Mouse (Mus musculus): ENCODE data around the gene Vps11. TPM values are rescaled to one million over a fixed set of nuclear protein-coding genes. Genes with fewer than 3 reads are reported as not detected.
"Not testable (repeated sequence)": the region's sequence is repeated elsewhere in the genome, so short reads cannot be mapped to it uniquely, and the experiment has no call there.

The Vps11 gene
- 34.8 and 42.4 TPM in 2 replicates for polyA plus RNA-seq (2014; fragmentation: Nextera tagmentation; extraction: Ambion mirVana)

GRCm38 (mm10) chr9:44361190-44361917, at the start of gene Vps11:
Gene Vps11 (minus strand): TSS chr9:44361670.
- peak within 1 kb of the TSS; percentile 74 for H3K27ac ChIP-seq
- DNase-seq (ENCODE audit: low spot score) (peak; percentile 97), ATAC-seq (ENCODE audit: low FRiP score) (peak; percentile 90)
- peak within 1 kb of the TSS; percentile 88 for H3K4me2 ChIP-seq (replicated peaks)
- peaks cover 30% of the 10 kb centered on the region for H3K36me3 ChIP-seq (replicated peaks; ENCODE audit: control insufficient read depth, insufficient read depth)
- peak within 1 kb of the TSS; percentile 76 for H3K4me3 ChIP-seq (replicated peaks; ENCODE audit: low read length)
- no peaks in the 10 kb centered on the region for H3K9me3 ChIP-seq (ENCODE audit: control insufficient read depth, low read length)
- H3K9ac ChIP-seq: peak within 1 kb of the TSS; percentile 88
- under 1% methylated on average over 44 of the region's 44 CpGs for WGBS
- H3K4me1 ChIP-seq (replicated peaks; ENCODE audit: control insufficient read depth, insufficient read depth, low read length): peaks cover 7% of the 10 kb centered on the region
- no peaks in the 10 kb centered on the region for H3K27me3 ChIP-seq (ENCODE audit: control insufficient read depth, insufficient read depth, low read length)

DNA sequence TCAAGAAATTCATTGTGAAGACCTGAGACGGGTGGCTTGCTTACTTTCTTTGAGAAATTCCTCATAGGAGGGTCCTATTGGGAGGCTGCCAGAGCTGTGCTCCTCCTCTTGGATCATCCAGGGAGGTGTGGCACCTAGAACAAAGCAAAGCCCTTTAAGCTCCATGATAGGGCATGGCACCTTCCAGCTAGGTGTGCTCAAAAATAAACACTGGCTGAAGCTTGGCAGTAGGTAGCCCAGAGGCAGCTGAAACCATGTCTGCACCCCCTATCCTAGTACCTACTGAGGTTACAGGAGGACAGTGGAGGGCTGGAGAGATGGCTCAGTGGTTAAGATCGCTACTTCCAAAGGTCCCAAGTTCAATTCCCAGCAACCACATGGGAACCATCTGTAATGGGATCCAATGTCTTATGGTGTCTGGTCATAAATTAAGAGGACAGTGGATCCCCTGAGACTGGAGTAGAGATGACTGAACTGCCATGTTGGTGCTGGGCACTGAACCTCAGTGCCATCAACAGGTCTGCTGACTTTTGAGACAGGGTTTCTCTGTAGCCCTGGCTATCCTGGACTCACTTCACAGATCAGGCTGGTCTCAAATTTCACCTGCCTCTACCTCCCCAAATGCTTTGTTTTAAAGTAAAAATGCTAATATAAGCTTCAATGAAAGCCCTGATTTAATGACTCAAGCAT, 49.3 kb upstream of the Vps11 start:
- no peaks in the 10 kb centered on the region for H3K27me3 ChIP-seq (ENCODE audit: control insufficient read depth, insufficient read depth, low read length)
- H3K4me3 ChIP-seq (replicated peaks; ENCODE audit: low read length): no peak overlapping the region
- H3K36me3 ChIP-seq (replicated peaks; ENCODE audit: control insufficient read depth, insufficient read depth): peaks cover 64% of the 10 kb centered on the region
- no peak overlapping the region for H3K9ac ChIP-seq
- DNase-seq (ENCODE audit: low spot score) (no peak), ATAC-seq (ENCODE audit: low FRiP score) (no peak)
- H3K4me2 ChIP-seq (replicated peaks): no peak overlapping the region
- WGBS: 91% methylated on average over 2 of the region's 2 CpGs
- H3K4me1 ChIP-seq (replicated peaks; ENCODE audit: control insufficient read depth, insufficient read depth, low read length): peaks cover 13% of the 10 kb centered on the region
- H3K9me3 ChIP-seq (ENCODE audit: control insufficient read depth, low read length): no peaks in the 10 kb centered on the region
- no peak overlapping the region for H3K27ac ChIP-seq

GRCm38 (mm10) chr9:44408693-44409092, 47.2 kb upstream of the Vps11 start:
- H3K36me3 ChIP-seq (replicated peaks; ENCODE audit: control insufficient read depth, insufficient read depth): peaks cover 70% of the 10 kb centered on the region
- H3K4me2 ChIP-seq (replicated peaks): peak overlapping the region; percentile 79
- peak overlapping the region; percentile 73 for H3K4me3 ChIP-seq (replicated peaks; ENCODE audit: low read length)
- not testable (repeated sequence) for DNase-seq (ENCODE audit: low spot score); H3K27ac ChIP-seq; H3K9ac ChIP-seq; H3K9me3 ChIP-seq (ENCODE audit: control insufficient read depth, low read length); ATAC-seq (ENCODE audit: low FRiP score); H3K27me3 ChIP-seq (ENCODE audit: control insufficient read depth, insufficient read depth, low read length)
- H3K4me1 ChIP-seq (replicated peaks; ENCODE audit: control insufficient read depth, insufficient read depth, low read length): peaks cover 18% of the 10 kb centered on the region
- WGBS: 89% methylated on average over 9 of the region's 9 CpGs

DNA sequence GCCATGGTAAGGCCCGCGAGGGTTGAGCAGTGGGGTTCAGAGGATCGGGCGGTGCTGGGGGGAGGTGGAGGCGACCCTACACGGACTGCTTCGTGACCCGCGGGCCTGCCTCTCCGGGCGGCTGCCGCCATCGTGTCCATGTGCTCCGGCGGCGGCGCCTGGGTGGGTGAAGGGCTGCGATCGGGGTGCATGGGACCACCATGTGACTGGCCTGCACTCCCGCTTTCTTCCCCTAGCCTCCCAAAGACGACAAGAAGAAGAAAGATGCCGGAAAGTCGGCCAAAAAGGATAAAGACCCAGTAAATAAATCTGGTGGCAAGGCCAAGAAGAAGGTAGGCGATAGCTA, 46.3 kb upstream of the Vps11 start:
- H3K27ac ChIP-seq: peak overlapping the region; percentile 97
- no peak for ATAC-seq (ENCODE audit: low FRiP score)
- no peaks in the 10 kb centered on the region for H3K9me3 ChIP-seq (ENCODE audit: control insufficient read depth, low read length)
- no peaks in the 10 kb centered on the region for H3K27me3 ChIP-seq (ENCODE audit: control insufficient read depth, insufficient read depth, low read length)
- WGBS: under 1% methylated on average over 24 of the region's 24 CpGs
- peak overlapping the region; percentile 85 for H3K9ac ChIP-seq
- peak overlapping the region; percentile 73 for H3K4me3 ChIP-seq (replicated peaks; ENCODE audit: low read length)
- peaks cover 71% of the 10 kb centered on the region for H3K36me3 ChIP-seq (replicated peaks; ENCODE audit: control insufficient read depth, insufficient read depth)
- DNase-seq (ENCODE audit: low spot score): no peak
- peaks cover 18% of the 10 kb centered on the region for H3K4me1 ChIP-seq (replicated peaks; ENCODE audit: control insufficient read depth, insufficient read depth, low read length)
- H3K4me2 ChIP-seq (replicated peaks): peak overlapping the region; percentile 79

DNA sequence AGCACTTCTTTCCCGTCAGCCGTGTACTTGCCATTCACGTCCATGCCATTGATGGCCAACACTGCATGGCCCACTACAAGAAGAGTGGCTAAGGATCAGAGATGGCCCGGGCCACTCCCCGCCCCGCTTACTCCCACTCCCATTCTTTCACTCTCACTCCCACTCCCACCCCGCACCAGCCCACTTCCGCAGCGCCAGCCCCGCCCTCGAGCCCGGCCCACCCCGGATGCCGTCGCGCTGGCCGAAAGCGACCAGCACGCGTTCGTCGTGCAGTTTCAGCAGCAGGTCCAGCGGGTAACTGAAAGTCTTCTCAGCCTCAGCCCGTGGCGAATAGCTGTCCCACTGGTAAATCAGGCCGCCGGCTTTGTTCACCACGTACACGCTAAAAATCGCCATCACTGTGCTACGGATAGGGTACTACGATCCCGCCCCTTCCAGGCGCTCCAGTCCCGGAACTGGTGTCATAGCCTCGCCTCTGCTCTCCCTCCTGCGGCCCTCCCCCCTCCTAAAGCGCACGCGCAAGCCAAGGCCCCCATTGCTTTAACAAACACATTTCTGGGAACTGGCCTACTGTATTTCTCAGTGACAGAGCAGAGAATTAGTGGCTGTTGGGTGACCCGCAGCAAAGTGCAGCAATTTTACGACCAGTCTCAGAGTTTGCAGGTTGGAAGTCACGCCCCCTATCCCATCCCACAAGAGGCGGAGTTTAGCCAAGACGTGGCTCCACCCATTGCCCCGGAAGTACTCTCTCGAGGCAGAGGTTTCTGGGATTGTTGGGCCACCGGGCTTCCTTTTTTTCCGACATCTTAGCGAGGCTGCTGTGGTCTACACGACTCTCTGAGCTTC, 45.7 kb upstream of the Vps11 start, which contains the start of the genes Rps25 and Trappc4:
Gene Rps25, plus strand, starts transcription at position 234 of the 846 bp plus-strand sequence.
Gene Trappc4, minus strand, starts transcription at position 695 of the 846 bp plus-strand sequence.
- Histone ChIP-seq H3K36me3 (replicated peaks; ENCODE audit: control insufficient read depth, insufficient read depth) (peaks cover 71% of the 10 kb centered on the region), H3K9me3 (ENCODE audit: control insufficient read depth, low read length) (no peaks in the 10 kb centered on the region), H3K4me2 (replicated peaks) (peak within 1 kb of the TSS; percentile 79), H3K9ac (peak within 1 kb of the TSS; percentile 85), H3K27me3 (ENCODE audit: control insufficient read depth, insufficient read depth, low read length) (no peaks in the 10 kb centered on the region), H3K4me3 (replicated peaks; ENCODE audit: low read length) (peak within 1 kb of the TSS; percentile 73), H3K27ac (peak within 1 kb of the TSS; percentile 97), H3K4me1 (replicated peaks; ENCODE audit: control insufficient read depth, insufficient read depth, low read length) (peaks cover 18% of the 10 kb centered on the region)
- DNase-seq (ENCODE audit: low spot score) (peak; percentile 95), ATAC-seq (ENCODE audit: low FRiP score) (peak; percentile 96)
- 0% methylated on average over 51 of the region's 51 CpGs for WGBS

GRCm38 (mm10) chr9:44405011-44405410, 43.5 kb upstream of the Vps11 start:
- Histone ChIP-seq H3K27ac (no peak overlapping the region), H3K4me3 (replicated peaks; ENCODE audit: low read length) (no peak overlapping the region), H3K4me1 (replicated peaks; ENCODE audit: control insufficient read depth, insufficient read depth, low read length) (peaks cover 18% of the 10 kb centered on the region), H3K4me2 (replicated peaks) (no peak overlapping the region), H3K9me3 (ENCODE audit: control insufficient read depth, low read length) (no peaks in the 10 kb centered on the region), H3K27me3 (ENCODE audit: control insufficient read depth, insufficient read depth, low read length) (no peaks in the 10 kb centered on the region), H3K9ac (0 out of 2 replicates have a peak overlapping the region, but pooled peaks have one; percentile 24), H3K36me3 (replicated peaks; ENCODE audit: control insufficient read depth, insufficient read depth) (peaks cover 71% of the 10 kb centered on the region)
- 88% methylated on average over 3 of the region's 3 CpGs for WGBS
- DNase-seq (ENCODE audit: low spot score): no peak
- no peak for ATAC-seq (ENCODE audit: low FRiP score)

DNA sequence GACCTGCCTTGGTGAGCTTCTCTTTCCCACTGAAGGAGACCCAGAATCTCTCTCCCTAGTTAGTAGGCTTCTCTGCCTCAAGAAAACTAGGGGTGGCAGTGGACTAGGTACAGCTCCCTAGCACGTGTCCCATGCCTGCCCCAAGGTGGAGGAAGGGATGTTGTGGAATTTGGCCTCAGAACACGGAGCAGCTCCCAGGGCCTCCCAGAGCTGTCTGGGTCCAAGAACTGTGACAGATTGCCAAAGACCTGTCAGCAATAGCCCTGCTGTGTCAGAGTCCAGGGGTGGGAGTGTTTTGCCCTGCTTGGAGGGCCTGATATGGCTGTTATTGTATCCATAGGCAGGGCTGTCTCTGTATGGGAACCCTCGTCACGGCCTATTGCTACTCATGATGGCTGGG, 39.6 kb upstream of the Vps11 start:
- H3K4me2 ChIP-seq (replicated peaks): no peak overlapping the region
- 76% methylated on average over 4 of the region's 4 CpGs for WGBS
- no peaks in the 10 kb centered on the region for H3K9me3 ChIP-seq (ENCODE audit: control insufficient read depth, low read length)
- ATAC-seq (ENCODE audit: low FRiP score) (no peak), DNase-seq (ENCODE audit: low spot score) (no peak)
- no peak overlapping the region for H3K4me3 ChIP-seq (replicated peaks; ENCODE audit: low read length)
- no peaks in the 10 kb centered on the region for H3K27me3 ChIP-seq (ENCODE audit: control insufficient read depth, insufficient read depth, low read length)
- H3K4me1 ChIP-seq (replicated peaks; ENCODE audit: control insufficient read depth, insufficient read depth, low read length): peaks cover 27% of the 10 kb centered on the region
- H3K9ac ChIP-seq: no peak overlapping the region
- H3K27ac ChIP-seq: no peak overlapping the region
- H3K36me3 ChIP-seq (replicated peaks; ENCODE audit: control insufficient read depth, insufficient read depth): peaks cover 70% of the 10 kb centered on the region

DNA sequence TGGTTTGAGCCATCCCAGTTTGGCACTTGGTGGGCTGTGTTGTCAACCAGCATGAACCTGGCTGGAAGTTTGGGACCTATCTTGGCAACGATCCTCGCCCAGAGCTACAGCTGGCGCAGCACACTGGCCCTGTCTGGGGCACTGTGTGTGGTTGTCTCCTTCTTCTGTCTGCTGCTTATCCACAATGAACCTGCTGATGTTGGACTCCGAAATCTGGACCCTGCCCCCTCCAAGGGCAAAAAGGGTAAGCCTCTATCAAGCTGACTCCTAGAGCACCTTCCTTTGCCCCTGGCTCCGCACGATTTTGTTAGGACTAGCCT, 38.3 kb upstream of the Vps11 start:
- H3K9ac ChIP-seq: no peak overlapping the region
- no peaks in the 10 kb centered on the region for H3K9me3 ChIP-seq (ENCODE audit: control insufficient read depth, low read length)
- DNase-seq (ENCODE audit: low spot score) (no peak), ATAC-seq (ENCODE audit: low FRiP score) (no peak)
- 94% methylated on average over 6 of the region's 6 CpGs for WGBS
- no peak overlapping the region for H3K27ac ChIP-seq
- H3K27me3 ChIP-seq (ENCODE audit: control insufficient read depth, insufficient read depth, low read length): no peaks in the 10 kb centered on the region
- peak overlapping the region; percentile 91 for H3K4me2 ChIP-seq (replicated peaks)
- peaks cover 61% of the 10 kb centered on the region for H3K36me3 ChIP-seq (replicated peaks; ENCODE audit: control insufficient read depth, insufficient read depth)
- no peak overlapping the region for H3K4me3 ChIP-seq (replicated peaks; ENCODE audit: low read length)
- peaks cover 19% of the 10 kb centered on the region for H3K4me1 ChIP-seq (replicated peaks; ENCODE audit: control insufficient read depth, insufficient read depth, low read length)
